Mouse (Mus musculus) retina, adult 2 months (tissue): ENCODE measurements at regions not wholly inside any gene's neighbourhood (a gene's known extent, or its start where the extent isn't known, plus 50 kb on each side); places are given as distances from the start of the nearest gene placed in this dataset.

Experiments
- DNase-seq: peaks from one replicate; pipeline ENCODE4 v3.0.0-alpha.2; 2012; ENCODE audit warnings: low read depth, low spot score

- DNase-seq = no peak
These were observed 229.9 kb upstream of the Map3k1 start for GRCm38 (mm10) chr13:112038556-112039304.

- no peak for DNase-seq
These were observed 230.8 kb upstream of the Map3k1 start for GRCm38 (mm10) chr13:112039422-112040145.

DNA sequence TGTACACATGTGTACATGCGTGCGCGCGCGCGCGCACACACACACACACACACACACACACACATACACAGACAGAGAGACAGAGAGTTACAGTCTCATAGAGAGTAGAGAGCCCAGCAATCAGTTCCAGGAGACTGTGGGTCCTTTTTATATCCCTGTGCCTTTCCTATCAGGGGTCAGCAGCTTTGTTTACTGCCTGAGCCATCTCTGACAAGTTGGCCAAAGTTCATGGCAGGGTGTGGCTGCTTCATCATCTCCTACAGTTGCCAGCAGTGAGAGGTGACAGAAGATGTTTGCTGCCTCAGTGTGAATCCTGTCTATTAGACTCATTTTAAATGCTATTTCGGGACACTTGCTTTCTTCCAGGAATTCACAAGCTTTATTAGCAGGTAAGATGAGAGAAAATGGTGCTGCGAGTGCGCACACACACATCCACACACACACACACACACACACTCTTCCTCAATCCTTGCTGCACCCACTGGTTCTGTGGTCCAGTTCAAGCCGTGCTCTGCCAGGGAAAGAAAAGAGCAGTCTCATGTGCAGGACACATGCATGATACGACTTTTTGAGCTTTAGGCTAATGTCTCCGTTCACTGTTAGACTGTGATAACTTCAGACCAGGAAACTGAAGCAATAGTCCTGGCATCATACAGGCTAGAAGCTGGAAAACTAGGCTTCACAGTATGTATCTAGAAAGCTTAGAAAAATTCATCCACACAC is 234.9 kb upstream of the Map3k1 start:
- no peak for DNase-seq

DNA sequence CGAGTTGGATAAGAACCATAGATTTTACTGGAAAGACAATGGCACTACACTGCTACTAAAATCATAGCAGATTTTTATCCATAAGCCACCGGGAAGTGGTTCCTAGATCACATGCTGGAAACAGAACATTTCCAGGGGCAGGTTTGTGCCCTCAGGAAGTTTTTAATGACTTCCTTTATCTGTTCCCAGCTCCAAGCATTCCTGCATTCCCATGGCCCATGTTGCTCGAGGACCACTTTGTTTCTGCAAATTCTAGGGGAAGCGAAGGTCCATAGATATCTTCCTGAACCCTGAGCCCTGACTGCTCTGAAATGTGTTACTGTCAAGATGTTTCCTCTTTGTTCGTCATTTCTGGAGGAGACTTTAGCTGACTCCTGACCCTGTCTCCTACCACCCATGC is 235.6 kb upstream of the Map3k1 start:
- DNase-seq = no peak

DNA sequence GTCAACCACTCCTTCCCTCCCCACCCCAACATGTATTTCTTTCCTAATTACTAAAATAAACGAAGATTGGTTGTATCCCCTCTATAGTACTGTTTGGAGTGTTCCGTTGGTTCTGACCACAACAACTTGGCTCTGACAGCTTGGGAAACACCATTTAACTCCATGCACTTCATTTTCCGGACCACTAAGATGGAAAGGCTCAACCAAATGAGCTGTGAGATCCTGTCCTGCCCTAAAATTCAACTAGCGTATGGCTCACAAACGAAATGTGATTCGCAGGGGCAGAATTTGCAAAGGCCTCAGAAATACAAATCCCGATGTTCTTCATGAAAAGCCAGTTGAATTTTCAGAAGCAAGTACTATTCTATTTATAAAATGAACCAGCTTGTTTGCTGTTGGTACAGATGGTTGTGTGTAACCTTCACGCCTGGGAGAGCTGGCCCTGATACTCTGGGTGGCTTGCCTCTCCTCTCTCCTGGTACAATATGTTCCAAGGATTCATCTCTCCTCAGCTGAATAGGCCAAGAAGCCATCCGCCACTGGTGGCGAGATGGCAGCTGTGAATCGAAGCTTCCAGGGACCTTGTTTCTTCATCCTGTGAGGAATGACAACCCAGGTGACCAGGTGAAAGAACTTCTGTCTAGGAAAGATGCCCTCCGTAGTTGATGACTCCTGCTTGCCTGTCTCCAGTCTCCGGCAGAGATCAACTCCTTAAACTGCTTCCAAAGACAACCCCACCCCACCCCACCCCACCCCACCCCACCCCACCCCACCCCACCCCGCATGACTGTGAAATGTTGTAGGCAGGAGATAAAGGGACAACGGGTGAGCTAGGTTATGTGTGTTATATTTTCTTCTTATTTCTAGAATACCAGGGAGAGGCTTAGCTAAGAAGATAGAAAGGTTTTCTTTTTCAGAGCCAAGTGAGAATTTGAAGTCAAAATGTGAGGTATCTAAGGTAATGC is 237.7 kb upstream of the Map3k1 start:
- no peak for DNase-seq

GRCm38 (mm10) chr13:112047408-112047807 is 238.6 kb upstream of the Map3k1 start:
- no peak for DNase-seq

DNA sequence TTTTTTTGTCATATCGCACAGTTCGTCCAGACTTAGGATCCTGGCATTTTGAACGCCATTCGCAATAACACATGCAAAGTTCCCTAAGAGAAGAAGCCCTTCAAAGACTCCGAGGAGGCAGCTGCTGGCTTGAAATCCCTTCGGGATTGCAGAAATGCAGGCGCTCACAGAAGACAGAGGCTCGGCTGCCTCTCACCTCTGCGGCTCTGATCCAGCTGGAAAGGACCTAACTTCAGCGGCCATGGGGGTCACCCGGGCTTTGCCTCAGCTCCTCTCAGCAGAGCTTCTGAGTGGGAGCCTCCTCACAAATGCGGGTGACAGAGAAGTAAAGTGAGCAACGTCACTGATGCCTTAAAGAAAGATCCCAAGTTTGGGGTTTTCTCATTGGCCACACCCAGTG is 239.1 kb upstream of the Map3k1 start:
- DNase-seq = no peak

DNA sequence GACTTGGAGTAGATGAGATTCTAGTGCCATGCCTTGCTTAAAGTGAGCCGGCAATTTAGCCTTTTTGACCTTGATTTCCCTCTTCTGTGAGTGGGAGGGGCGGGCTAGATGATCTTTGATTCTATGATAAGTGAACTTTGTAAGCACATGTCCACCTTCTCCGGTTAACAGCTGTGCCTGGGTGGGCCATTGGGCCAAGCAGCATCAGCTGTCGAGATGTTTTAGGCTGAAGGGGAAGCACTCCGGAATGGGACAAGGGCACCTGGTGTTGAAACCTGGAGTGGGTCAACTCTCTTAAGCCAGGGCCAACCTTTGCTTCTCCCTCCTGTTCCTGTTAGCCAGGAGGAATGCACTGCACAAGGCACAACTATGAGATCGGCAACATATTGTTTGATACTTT is 239.5 kb upstream of the Map3k1 start:
- no peak for DNase-seq

GRCm38 (mm10) chr13:112050892-112051291 is 237.4 kb upstream of the Ankrd55 start:
- no peak for DNase-seq

DNA sequence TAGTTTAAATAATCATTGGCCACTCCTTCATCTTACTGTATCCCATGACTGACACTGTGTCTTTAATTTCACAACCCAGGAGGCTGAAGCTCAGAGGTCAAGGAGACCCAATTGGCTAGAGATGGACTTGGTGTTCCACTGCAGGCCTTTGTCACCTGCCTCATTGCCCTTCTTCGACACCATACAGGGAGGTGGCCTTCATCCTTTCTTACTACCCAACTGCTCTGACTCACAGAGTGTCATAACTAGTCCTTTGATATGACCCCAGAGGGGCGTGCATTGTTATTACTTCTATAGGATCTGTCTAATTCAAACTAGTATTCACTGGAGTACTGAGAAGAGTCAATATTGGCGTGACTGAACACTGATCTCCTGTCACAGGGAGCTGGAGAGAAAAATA is 236.2 kb upstream of the Ankrd55 start:
- DNase-seq = no peak

DNA sequence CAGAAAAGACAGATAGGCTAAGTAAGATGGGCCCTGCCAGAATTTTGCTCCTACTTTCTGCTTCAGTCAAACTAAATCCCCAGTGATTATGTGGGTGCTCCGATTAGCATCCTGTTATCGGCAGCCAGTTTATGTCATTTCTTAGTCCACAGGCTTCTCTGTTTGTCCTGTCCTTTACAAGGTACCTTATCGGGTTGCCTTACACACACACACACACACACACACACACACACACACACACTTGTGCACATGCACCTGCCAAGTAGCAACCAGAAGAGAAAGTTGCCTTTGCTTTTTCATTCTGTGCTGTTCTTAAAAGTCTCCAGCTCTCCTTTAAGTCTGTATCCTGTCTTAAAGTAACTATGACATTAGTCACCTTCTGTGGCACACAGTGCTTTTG is 235.8 kb upstream of the Ankrd55 start:
- no peak for DNase-seq

DNA sequence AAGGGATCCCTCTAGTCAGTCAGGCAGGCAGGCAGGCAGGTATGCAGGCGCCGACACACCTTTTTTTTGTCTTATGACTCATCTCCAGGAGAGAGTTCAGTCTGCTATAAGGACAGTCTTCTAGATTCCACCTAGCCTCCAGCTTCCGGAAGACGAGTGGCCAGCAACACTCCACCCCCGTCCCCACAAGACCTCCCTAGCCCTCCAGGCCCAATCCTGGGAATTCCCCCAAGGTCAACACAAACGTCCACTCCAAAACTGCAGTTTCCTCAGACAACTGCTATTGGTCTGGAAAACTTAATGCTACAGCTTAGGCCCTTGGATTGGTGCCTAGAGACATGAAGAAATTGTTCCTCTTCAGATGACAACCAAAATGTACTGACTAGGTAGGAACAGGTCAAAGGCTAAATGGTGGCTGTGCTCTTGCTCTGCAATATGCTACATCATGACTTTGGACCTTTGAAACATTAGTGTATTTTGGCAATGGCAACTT is 233.3 kb upstream of the Ankrd55 start:
- no peak for DNase-seq

- no peak for DNase-seq
These were observed 230.0 kb upstream of the Ankrd55 start for GRCm38 (mm10) chr13:112058218-112058617.

GRCm38 (mm10) chr13:112058771-112059170 is 229.5 kb upstream of the Ankrd55 start:
- no peak for DNase-seq

DNA sequence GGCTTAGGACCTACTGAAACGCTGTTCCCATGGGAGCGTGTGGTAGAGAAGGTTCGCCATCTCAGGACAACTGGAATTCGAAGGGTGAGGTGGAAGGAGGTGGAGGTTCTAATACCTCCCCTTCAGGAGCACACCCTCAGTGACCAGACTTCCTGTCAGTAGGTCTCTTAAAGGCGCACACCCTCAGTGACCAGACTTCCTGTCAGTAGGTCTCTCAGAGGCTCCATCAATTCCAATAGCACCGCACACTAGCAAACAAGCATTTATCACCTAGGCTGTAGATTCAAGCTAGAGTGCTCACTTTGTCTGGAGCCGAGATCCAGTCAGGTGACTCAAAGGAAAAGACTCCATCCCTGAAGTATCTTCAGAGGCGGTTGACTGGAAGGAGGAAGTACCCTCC is 226.2 kb upstream of the Ankrd55 start:
- DNase-seq = no peak

DNA sequence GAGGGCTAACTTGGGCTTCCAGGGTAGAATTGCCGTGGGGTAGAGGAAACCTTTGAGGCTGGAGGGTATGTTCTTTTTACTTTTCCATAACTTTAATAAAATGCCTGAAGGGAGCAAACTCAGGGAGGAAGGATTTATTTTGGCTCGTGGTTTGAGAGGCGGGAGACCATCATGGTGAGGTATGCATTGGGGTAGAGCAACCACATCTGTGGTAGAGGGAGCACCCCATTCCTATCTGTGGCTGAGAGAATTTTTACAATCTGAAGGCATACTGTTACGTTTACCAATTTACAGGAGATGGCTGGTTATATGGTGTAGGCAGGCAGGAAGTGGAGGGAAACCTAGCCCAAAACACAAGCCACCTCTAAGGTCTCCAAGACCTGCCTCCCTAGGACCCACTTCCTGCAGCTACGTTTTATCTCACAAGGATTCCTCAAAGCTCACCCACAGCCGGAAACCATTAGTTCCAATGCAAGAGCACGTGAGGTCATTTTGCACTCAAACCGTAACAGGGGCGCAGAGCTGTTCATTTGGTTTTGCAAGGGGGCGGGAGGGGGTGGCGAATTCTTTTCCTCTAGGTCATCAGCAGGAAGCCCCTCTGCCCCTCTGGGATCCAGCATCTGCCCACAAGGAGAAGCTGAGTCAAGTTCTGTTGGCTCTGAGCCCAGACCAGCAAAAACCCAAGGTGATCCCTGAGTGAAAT is 224.7 kb upstream of the Ankrd55 start:
- DNase-seq = no peak

GRCm38 (mm10) chr13:112064681-112065080 is 223.6 kb upstream of the Ankrd55 start:
- no peak for DNase-seq

DNA sequence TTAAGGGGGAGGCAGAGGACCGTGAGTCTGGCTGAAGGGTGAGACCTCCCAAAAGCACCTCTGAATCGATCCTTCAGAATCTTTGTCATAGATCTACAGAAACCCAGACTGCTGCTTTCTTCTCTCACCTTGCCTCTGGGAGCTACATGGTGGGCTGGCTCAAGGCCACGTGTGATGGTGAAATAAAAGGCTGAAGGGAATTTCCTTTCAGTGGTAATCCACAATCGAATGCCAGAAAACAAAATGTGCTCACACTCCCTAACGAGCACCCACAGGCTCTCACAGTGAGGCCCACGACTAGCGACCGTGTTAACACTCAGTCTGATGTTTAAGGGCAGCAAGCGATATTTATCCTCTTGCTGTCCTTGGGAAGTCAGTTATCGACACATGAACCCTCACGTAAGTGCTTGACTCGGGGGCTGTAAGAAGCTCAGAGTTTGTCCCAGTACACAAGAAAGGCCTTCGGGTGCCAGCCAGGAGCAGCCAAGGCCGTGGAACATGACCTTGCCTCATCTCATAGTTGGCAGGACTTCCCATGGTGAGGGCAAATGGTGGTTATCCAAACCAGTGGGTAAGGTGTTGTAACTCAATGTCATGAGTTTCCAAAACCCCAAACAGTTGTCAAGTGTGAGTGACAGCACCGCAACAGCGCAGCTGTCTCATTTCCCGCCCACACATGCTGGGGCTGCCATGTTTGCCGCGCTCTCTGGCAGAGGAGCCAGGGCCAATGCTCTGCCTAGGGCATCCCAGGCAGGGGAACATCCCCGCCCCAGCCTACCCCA is 221.0 kb upstream of the Ankrd55 start:
- DNase-seq = no peak

DNA sequence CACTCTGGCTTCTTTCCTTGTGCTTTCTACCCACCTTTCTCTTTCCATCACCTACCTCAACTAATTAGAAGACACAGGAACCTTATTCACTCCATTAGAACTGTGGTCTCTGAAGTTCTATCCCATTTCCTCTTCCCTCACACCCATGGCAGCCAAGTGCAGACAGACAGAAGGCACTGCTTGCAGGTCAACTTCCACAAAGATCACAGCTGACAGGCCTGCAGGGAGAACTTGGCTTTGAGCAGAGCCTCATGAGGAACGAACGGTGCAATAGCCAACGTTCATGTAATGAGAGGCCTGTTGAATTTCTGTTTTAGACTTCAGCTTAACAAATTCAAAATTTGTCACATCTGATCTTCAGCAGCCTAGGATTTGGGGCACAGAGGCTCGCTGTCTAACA is 217.5 kb upstream of the Ankrd55 start:
- no peak for DNase-seq
